Mouse (Mus musculus): Measurements from ENCODE around the gene Rcan2. TPM values are rescaled to one million over a fixed set of nuclear protein-coding genes. Genes with fewer than 3 reads are reported as not detected.

Rcan2 gene
- polyA plus RNA-seq, 1 experiment = 3.1 TPM

DNA sequence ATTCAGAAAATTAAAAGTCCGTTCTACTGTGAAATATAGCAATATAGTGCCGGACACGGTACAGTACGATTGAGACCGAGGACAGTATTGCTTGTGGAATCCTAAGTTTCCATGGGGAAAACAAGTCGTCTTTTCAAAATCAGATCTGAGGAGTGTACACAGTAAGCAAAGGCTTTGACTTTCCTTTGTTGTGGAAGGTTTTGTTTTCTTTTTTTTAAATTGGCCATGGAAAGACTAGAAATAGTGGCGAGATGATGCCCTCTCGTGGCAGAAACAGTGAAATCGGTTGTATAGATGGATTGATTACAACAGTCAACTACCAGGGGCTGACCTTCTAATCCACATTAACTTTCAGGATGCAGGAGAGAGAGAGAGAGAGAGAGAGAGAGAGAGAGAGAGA, 237.5 kb downstream of the Rcan2 start:
- no peaks in the 10 kb centered on the region for H3K36me3 ChIP-seq (ENCODE audit: control insufficient read depth, insufficient read depth, low read length, poor library complexity, severe bottlenecking)
- no peak overlapping the region for H3K9ac ChIP-seq (ENCODE audit: low read depth, poor library complexity, severe bottlenecking)
- H3K4me1 ChIP-seq (ENCODE audit: control insufficient read depth, insufficient read depth, low read length) = no peaks in the 10 kb centered on the region
- H3K9me3 ChIP-seq (replicated peaks; ENCODE audit: control insufficient read depth, insufficient read depth, low read length, poor library complexity, severe bottlenecking) = no peaks in the 10 kb centered on the region
- no peak overlapping the region for H3K4me3 ChIP-seq (ENCODE audit: low read depth, low read length)
- TF ChIP-seq POLR2A (IDR thresholded peaks at IDR 0.05; ENCODE audit: insufficient read depth, low read length) = no peak
- TF ChIP-seq EP300 (IDR thresholded peaks at IDR 0.05; ENCODE audit: insufficient read depth, low read depth, low read length) = no peak
- H3K27ac ChIP-seq (ENCODE audit: insufficient read depth, low read length) = no peak overlapping the region
- H3K27me3 ChIP-seq (ENCODE audit: control insufficient read depth, insufficient read depth, low read length, poor library complexity, severe bottlenecking) = no peaks in the 10 kb centered on the region

DNA sequence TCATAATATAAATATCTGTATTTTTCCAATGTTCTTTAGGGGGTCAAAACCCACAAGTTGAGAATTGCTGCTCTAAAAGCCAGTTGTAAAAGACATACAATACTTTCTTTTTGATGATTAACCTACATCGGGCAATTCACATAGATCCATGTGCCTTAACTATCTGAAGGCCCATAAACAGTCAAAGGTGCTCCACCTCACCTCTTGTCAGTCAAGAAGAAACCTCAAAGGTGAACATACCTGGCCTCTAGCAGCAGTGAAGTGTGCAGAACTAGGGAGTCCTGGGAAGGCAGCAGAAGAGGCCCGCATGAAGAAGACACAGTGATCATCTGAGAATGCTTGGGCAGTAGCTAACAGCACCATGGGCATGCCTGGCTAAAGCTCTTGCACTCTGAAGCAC, 239.3 kb downstream of the Rcan2 start:
- Histone ChIP-seq H3K4me3 (ENCODE audit: low read depth, low read length) (no peak overlapping the region), H3K4me1 (ENCODE audit: control insufficient read depth, insufficient read depth, low read length) (no peaks in the 10 kb centered on the region), H3K27ac (ENCODE audit: insufficient read depth, low read length) (no peak overlapping the region), H3K27me3 (ENCODE audit: control insufficient read depth, insufficient read depth, low read length, poor library complexity, severe bottlenecking) (no peaks in the 10 kb centered on the region), H3K9me3 (replicated peaks; ENCODE audit: control insufficient read depth, insufficient read depth, low read length, poor library complexity, severe bottlenecking) (no peaks in the 10 kb centered on the region), H3K9ac (ENCODE audit: low read depth, poor library complexity, severe bottlenecking) (no peak overlapping the region), H3K36me3 (ENCODE audit: control insufficient read depth, insufficient read depth, low read length, poor library complexity, severe bottlenecking) (no peaks in the 10 kb centered on the region)
- no peak for TF ChIP-seq POLR2A (IDR thresholded peaks at IDR 0.05; ENCODE audit: insufficient read depth, low read length)
- no peak for TF ChIP-seq CTCF (IDR thresholded peaks at IDR 0.05; ENCODE audit: low read depth, low read length)
- no peak for TF ChIP-seq EP300 (IDR thresholded peaks at IDR 0.05; ENCODE audit: insufficient read depth, low read depth, low read length)

DNA sequence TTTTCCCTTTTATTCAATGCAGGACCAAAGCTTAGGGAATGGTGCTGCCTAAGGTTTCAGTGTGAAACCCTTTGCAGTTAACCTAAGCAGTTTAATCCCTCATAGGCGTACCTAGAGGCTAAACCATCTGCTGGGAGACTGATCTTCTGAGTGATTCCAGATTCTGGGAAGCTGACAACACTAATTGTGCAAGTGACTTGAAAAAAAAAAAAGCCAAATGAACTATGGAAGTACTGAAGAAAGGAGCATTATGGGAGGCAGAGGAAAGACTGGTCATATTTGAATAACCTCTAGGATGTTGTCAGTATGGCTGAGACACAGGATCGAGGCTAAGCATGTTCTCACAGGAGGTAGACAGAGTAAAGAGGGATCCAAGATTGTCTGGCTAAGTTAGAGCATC, 241.2 kb downstream of the Rcan2 start:
- H3K27me3 ChIP-seq (ENCODE audit: control insufficient read depth, insufficient read depth, low read length, poor library complexity, severe bottlenecking) = no peaks in the 10 kb centered on the region
- TF ChIP-seq CTCF (IDR thresholded peaks at IDR 0.05; ENCODE audit: low read depth, low read length) = no peak
- TF ChIP-seq EP300 (IDR thresholded peaks at IDR 0.05; ENCODE audit: insufficient read depth, low read depth, low read length) = no peak
- no peak for TF ChIP-seq POLR2A (IDR thresholded peaks at IDR 0.05; ENCODE audit: insufficient read depth, low read length)
- no peaks in the 10 kb centered on the region for H3K4me1 ChIP-seq (ENCODE audit: control insufficient read depth, insufficient read depth, low read length)
- H3K9ac ChIP-seq (ENCODE audit: low read depth, poor library complexity, severe bottlenecking) = no peak overlapping the region
- no peaks in the 10 kb centered on the region for H3K9me3 ChIP-seq (replicated peaks; ENCODE audit: control insufficient read depth, insufficient read depth, low read length, poor library complexity, severe bottlenecking)
- no peak overlapping the region for H3K27ac ChIP-seq (ENCODE audit: insufficient read depth, low read length)
- no peak overlapping the region for H3K4me3 ChIP-seq (ENCODE audit: low read depth, low read length)
- no peaks in the 10 kb centered on the region for H3K36me3 ChIP-seq (ENCODE audit: control insufficient read depth, insufficient read depth, low read length, poor library complexity, severe bottlenecking)

DNA sequence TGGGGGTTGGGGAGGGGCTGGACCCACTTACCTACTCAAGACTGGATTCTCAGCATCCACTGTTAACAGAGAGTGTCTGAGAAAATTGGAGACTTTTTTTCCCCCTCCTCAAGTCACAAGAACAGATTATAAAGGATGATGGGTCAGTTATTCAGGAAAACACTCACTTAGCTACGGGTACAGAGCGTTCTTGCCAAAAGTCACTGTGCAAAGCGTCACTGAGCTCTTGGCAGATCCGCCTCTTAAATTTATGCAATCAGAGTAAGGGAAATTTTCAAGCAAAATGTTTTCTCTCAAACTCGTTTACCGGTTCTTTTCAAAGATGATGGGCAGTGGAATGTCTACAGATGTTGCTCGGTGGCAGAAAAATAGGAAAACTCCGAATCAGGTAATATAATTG, 241.7 kb downstream of the Rcan2 start:
- H3K27ac ChIP-seq (ENCODE audit: insufficient read depth, low read length) = no peak overlapping the region
- no peaks in the 10 kb centered on the region for H3K4me1 ChIP-seq (ENCODE audit: control insufficient read depth, insufficient read depth, low read length)
- no peak for TF ChIP-seq EP300 (IDR thresholded peaks at IDR 0.05; ENCODE audit: insufficient read depth, low read depth, low read length)
- no peak for TF ChIP-seq POLR2A (IDR thresholded peaks at IDR 0.05; ENCODE audit: insufficient read depth, low read length)
- TF ChIP-seq CTCF (IDR thresholded peaks at IDR 0.05; ENCODE audit: low read depth, low read length) = no peak
- no peaks in the 10 kb centered on the region for H3K9me3 ChIP-seq (replicated peaks; ENCODE audit: control insufficient read depth, insufficient read depth, low read length, poor library complexity, severe bottlenecking)
- H3K36me3 ChIP-seq (ENCODE audit: control insufficient read depth, insufficient read depth, low read length, poor library complexity, severe bottlenecking) = no peaks in the 10 kb centered on the region
- H3K27me3 ChIP-seq (ENCODE audit: control insufficient read depth, insufficient read depth, low read length, poor library complexity, severe bottlenecking) = no peaks in the 10 kb centered on the region
- H3K9ac ChIP-seq (ENCODE audit: low read depth, poor library complexity, severe bottlenecking) = no peak overlapping the region
- no peak overlapping the region for H3K4me3 ChIP-seq (ENCODE audit: low read depth, low read length)

DNA sequence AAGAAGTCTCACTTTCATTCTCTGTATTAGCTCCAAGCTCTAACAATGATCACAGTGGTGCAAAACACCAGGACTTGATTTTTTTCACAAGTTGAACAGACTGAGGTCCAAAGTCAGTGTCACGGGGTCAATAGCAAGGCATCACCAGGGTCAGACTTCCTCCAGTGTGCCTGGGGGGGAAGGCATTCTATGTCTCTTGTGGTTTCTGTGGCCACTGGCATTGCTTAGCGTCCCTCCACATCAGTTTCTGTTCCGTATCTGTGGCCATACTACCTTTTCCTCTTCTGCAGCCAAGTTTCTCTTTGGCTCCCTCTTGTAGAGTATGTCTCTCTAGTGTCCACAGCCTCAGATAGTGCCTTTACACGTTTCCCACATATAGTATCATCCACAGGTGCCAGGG, 252.3 kb downstream of the Rcan2 start:
- H3K27ac ChIP-seq (ENCODE audit: insufficient read depth, low read length) = no peak overlapping the region
- TF ChIP-seq EP300 (IDR thresholded peaks at IDR 0.05; ENCODE audit: insufficient read depth, low read depth, low read length) (no peak), CTCF (IDR thresholded peaks at IDR 0.05; ENCODE audit: low read depth, low read length) (no peak), POLR2A (IDR thresholded peaks at IDR 0.05; ENCODE audit: insufficient read depth, low read length) (no peak)
- H3K4me1 ChIP-seq (ENCODE audit: control insufficient read depth, insufficient read depth, low read length) = no peaks in the 10 kb centered on the region
- no peak overlapping the region for H3K4me3 ChIP-seq (ENCODE audit: low read depth, low read length)
- no peaks in the 10 kb centered on the region for H3K36me3 ChIP-seq (ENCODE audit: control insufficient read depth, insufficient read depth, low read length, poor library complexity, severe bottlenecking)
- no peak overlapping the region for H3K9ac ChIP-seq (ENCODE audit: low read depth, poor library complexity, severe bottlenecking)
- no peaks in the 10 kb centered on the region for H3K27me3 ChIP-seq (ENCODE audit: control insufficient read depth, insufficient read depth, low read length, poor library complexity, severe bottlenecking)
- no peaks in the 10 kb centered on the region for H3K9me3 ChIP-seq (replicated peaks; ENCODE audit: control insufficient read depth, insufficient read depth, low read length, poor library complexity, severe bottlenecking)

DNA sequence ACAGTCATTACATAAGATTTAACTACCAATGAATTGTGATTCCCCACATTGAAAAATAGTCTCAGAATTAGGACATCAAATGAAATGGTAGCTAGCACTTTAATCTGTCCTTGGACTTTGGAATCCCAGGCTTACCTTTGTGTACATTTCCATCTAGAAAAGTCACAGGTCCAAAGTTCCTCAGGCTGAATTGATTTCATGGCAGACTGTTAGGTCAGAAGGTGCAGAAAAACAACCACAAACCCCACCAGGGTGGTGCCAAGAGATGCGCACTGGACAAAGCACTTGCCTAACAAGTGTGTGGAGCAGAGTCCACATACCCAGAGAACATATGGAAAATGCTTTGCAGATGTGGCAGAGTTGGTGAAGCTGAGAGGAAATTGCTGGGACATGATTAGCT, 256.0 kb downstream of the Rcan2 start:
- Histone ChIP-seq H3K4me1 (ENCODE audit: control insufficient read depth, insufficient read depth, low read length) (no peaks in the 10 kb centered on the region), H3K27ac (ENCODE audit: insufficient read depth, low read length) (no peak overlapping the region), H3K9ac (ENCODE audit: low read depth, poor library complexity, severe bottlenecking) (no peak overlapping the region), H3K9me3 (replicated peaks; ENCODE audit: control insufficient read depth, insufficient read depth, low read length, poor library complexity, severe bottlenecking) (no peaks in the 10 kb centered on the region), H3K36me3 (ENCODE audit: control insufficient read depth, insufficient read depth, low read length, poor library complexity, severe bottlenecking) (no peaks in the 10 kb centered on the region), H3K27me3 (ENCODE audit: control insufficient read depth, insufficient read depth, low read length, poor library complexity, severe bottlenecking) (no peaks in the 10 kb centered on the region), H3K4me3 (ENCODE audit: low read depth, low read length) (no peak overlapping the region)
- TF ChIP-seq CTCF (IDR thresholded peaks at IDR 0.05; ENCODE audit: low read depth, low read length) (no peak), EP300 (IDR thresholded peaks at IDR 0.05; ENCODE audit: insufficient read depth, low read depth, low read length) (no peak), POLR2A (IDR thresholded peaks at IDR 0.05; ENCODE audit: insufficient read depth, low read length) (no peak)
